Mouse (Mus musculus): ENCODE measurements at regions not wholly inside any gene's neighbourhood (a gene's known extent, or its start where the extent isn't known, plus 50 kb on each side); places are given as distances from the start of the nearest gene placed in this dataset.

- no peak overlapping the region for H3K4me2 ChIP-seq (replicated peaks; ENCODE audit: low read depth, low read length, severe bottlenecking)
- H3K4me1 ChIP-seq (ENCODE audit: control insufficient read depth, insufficient read depth, low read length): no peaks in the 10 kb centered on the region
- TF ChIP-seq POLR2A (IDR thresholded peaks at IDR 0.05; ENCODE audit: borderline replicate concordance, extremely low read depth, insufficient read depth, insufficient read length): no peak
- H3K27ac ChIP-seq (replicated peaks; ENCODE audit: low read depth, low read length): no peak overlapping the region
- no peak overlapping the region for H3K4me3 ChIP-seq (replicated peaks; ENCODE audit: low read length)
- ATAC-seq (ENCODE audit: low FRiP score, low read depth) (no peak), DNase-seq (ENCODE audit: low spot score) (no peak)
- 89% methylated on average over 7 of the region's 7 CpGs for WGBS
- H3K36me3 ChIP-seq (ENCODE audit: control insufficient read depth, insufficient read depth, low read length): no peaks in the 10 kb centered on the region
- no peaks in the 10 kb centered on the region for H3K27me3 ChIP-seq (ENCODE audit: control insufficient read depth, insufficient read depth, low read length)
- no peak overlapping the region for H3K9ac ChIP-seq (ENCODE audit: low read depth, low read length, severe bottlenecking)
- H3K9me3 ChIP-seq (ENCODE audit: control insufficient read depth, low read length): no peaks in the 10 kb centered on the region
Observed at GRCm38 (mm10) chr2:57176547-57176946, 52.7 kb upstream of the Nr4a2 start.

GRCm38 (mm10) chr2:57175219-57175618, 51.4 kb upstream of the Nr4a2 start:
- Histone ChIP-seq H3K4me2 (replicated peaks; ENCODE audit: low read depth, low read length, severe bottlenecking) (no peak overlapping the region), H3K9me3 (ENCODE audit: control insufficient read depth, low read length) (no peaks in the 10 kb centered on the region), H3K4me1 (ENCODE audit: control insufficient read depth, insufficient read depth, low read length) (no peaks in the 10 kb centered on the region), H3K27ac (replicated peaks; ENCODE audit: low read depth, low read length) (no peak overlapping the region), H3K36me3 (ENCODE audit: control insufficient read depth, insufficient read depth, low read length) (no peaks in the 10 kb centered on the region), H3K4me3 (replicated peaks; ENCODE audit: low read length) (no peak overlapping the region), H3K9ac (ENCODE audit: low read depth, low read length, severe bottlenecking) (no peak overlapping the region), H3K27me3 (ENCODE audit: control insufficient read depth, insufficient read depth, low read length) (no peaks in the 10 kb centered on the region)
- WGBS: 79% methylated on average over 1 of the region's 1 CpGs
- ATAC-seq (ENCODE audit: low FRiP score, low read depth) (no peak), DNase-seq (ENCODE audit: low spot score) (no peak)
- TF ChIP-seq POLR2A (IDR thresholded peaks at IDR 0.05; ENCODE audit: borderline replicate concordance, extremely low read depth, insufficient read depth, insufficient read length): no peak

Measured in limb, embryonic 14.5 days (tissue).